Mouse (Mus musculus): ENCODE measurements at regions not wholly inside any gene's neighbourhood (a gene's known extent, or its start where the extent isn't known, plus 50 kb on each side); places are given as distances from the start of the nearest gene placed in this dataset.
"Not testable (repeated sequence)": the region's sequence is repeated elsewhere in the genome, so short reads cannot be mapped to it uniquely, and the experiment has no call there.

DNA sequence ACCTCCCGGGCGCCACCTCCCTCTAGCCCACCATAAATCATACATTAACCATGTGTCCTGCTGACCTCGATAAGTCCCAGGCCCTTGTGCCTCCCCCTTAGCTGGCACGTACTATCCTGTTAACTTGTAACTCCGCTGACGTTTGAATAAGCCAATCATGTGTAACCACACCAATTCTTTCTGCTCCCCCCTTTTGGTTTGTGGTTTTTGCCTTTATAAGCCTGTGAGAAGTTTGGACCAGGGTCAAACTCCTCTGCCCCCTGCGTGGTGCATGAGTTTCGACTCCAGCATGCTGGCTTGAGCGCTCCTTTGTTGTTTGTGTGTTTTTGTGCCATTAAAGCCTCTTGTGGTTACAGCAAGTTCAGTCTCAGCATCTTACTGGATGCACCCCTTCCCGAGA, 138.4 kb upstream of the Samt2 start:
- not testable (repeated sequence) for ATAC-seq (ENCODE audit: low TSS enrichment)

DNA sequence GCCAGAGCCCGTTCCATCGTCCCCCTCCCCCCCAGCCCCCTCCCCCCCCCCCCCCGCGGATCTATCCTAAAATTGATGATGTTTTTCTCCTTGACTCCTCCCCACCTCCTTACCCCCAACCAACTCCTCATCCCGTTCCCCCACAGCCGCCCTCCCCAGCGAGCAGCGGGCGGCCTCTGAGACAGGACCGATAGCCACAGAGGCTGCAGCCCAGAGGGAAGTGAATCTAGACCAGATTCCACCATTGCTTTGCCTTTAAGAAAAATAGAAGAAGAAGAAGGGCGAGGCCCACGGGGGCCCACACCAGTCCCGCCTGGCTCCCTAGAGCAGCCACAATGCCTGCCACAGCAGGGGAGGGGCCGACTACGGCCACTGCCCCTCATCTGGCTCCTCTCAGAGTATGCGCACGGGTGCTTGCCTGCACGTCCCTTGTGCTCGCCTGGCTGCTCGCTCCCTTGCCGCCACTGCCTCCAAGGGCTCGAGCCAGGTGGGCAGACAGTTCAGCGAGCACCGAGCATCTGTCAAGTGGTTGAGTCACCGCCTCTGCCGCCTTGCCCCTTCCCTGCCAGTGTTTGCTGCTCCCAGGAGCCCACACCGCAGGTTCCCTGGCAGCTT, 134.6 kb upstream of the Samt2 start:
- ATAC-seq (ENCODE audit: low TSS enrichment) = peak; percentile 78

DNA sequence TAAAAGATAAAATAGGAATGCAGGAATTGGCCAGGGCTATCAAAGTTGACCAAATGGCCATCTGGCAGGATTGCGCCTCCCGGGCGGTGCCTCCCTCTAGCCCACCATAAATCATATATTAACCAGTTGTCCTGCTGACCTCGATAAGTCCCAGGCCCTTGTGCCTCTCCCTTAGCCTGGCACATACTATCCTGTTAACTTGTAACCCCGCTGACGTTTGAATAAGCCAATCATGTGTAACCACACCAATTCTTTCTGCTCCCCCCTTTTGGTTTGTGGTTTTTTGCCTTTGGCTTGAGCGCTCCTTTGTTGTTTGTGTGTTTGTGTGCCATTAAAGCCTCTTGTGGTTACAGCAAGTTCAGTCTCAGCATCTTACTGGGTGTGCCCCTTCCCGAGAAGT, 133.4 kb upstream of the Samt2 start:
- ATAC-seq (ENCODE audit: low TSS enrichment) = not testable (repeated sequence)

DNA sequence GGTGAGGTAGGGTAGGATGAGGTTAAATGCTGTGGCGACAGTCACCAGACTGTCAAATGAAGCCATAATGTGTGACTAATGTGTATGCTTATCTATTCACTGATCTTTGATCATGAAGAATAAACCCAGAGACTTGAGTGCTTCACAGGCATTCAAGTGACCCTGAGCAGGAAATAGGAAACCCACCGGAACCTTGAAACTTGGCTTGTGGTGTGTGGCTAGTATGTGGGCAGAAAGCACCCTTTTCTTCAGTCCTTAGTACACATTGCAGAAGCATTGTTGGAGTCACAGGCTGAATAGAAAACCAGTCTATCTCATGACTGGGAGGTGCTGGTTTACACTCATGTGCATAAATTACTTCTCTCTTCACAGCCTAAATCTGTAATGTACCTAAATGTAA, 91.4 kb upstream of the Samt2 start:
- ATAC-seq (ENCODE audit: low TSS enrichment) = not testable (repeated sequence)

Measured in frontal cortex, adult (tissue).